ENCODE assay signal across 39 mouse cellular contexts in the genomic region with DNA sequence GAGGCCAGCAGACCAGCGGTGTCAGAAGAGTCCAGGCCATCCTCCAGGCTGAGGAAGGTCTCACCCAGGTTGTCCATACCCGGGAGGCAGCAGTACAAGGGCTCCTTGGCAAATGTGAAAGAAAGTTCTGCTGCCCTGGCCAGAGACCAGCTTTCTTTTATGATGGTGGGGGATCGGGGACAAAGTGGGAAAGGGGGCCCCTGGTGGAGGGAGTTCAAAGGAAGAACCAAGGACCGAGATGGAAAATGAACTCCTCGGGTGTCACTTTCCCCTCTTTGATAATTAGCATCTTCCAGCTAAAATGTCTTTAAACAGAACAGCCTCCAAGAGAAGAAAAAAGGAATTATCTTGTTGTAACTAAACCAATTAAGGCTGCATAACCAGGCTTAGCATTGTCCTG. TPM values are rescaled to one million over a fixed set of nuclear protein-coding genes. Genes with fewer than 3 reads are reported as not detected.
DNase-seq lines count a peak whose midpoint lies in the region; ATAC-seq and TF ChIP-seq lines count a peak whose summit lies in the region.
"Had no signal": no experiment of that assay in that cellular context is flagged by ENCODE, and none has a peak within 500 bp of the region (broad histone marks: within the 10 kb centered on the region; RNA-seq: fewer than 3 reads in every experiment).

Gene Msgn1, minus strand, starts transcription at position 101 of the 400 bp plus-strand sequence.

- H3K27ac ChIP-seq in forebrain, embryonic 14.5 days (ENCODE audit: low read depth, low read length): no peak within 1 kb of the TSS
- H3K27ac ChIP-seq in forebrain, postnatal 0 days (ENCODE audit: low read depth, low read length): no peak within 1 kb of the TSS
- H3K27ac ChIP-seq in kidney, embryonic 16.5 days (ENCODE audit: low read length): no peak within 1 kb of the TSS
- H3K27ac ChIP-seq in kidney, adult 2 months (ENCODE audit: insufficient read depth, low read depth, low read length): no peak within 1 kb of the TSS
- peak within 1 kb of the TSS; percentile 24; the same call in 1 of the 2 replicates for H3K27ac ChIP-seq in spleen, adult 2 months (ENCODE audit: insufficient read depth, low read length)
- no peak within 1 kb of the TSS for H3K27ac ChIP-seq in limb, embryonic 13.5 days
- H3K27ac ChIP-seq in hindbrain, embryonic 12.5 days: no peak within 1 kb of the TSS
- H3K27ac ChIP-seq: heart, embryonic 13.5 days; hindbrain, embryonic 13.5 days; layer of hippocampus, adult 2 months; left cerebral cortex, adult 2 months; limb, embryonic 15.5 days; liver, embryonic 13.5 days; macrophage; stomach, postnatal 0 days had no signal

- TF ChIP-seq POLR2A in kidney, adult 2 months (IDR thresholded peaks at IDR 0.05; ENCODE audit: low read depth, low read length): no peak
- no peak for TF ChIP-seq POLR2A in spleen, adult 2 months (IDR thresholded peaks at IDR 0.05; ENCODE audit: low read depth, low read length)

- no peaks in the 10 kb centered on the region for H3K36me3 ChIP-seq in forebrain, embryonic 14.5 days (ENCODE audit: control insufficient read depth, insufficient read depth, low read length)
- no peaks in the 10 kb centered on the region for H3K36me3 ChIP-seq in forebrain, postnatal 0 days (ENCODE audit: insufficient read depth)
- H3K36me3 ChIP-seq in kidney, embryonic 16.5 days (ENCODE audit: insufficient read depth, low read length): no peaks in the 10 kb centered on the region
- H3K36me3 ChIP-seq in kidney, adult 2 months (ENCODE audit: control insufficient read depth, insufficient read depth, low read length): no peaks in the 10 kb centered on the region
- no peaks in the 10 kb centered on the region for H3K36me3 ChIP-seq in spleen, adult 2 months (ENCODE audit: control insufficient read depth, insufficient read depth, low read length)
- no peaks in the 10 kb centered on the region for H3K36me3 ChIP-seq in limb, embryonic 13.5 days
- no peaks in the 10 kb centered on the region for H3K36me3 ChIP-seq in hindbrain, embryonic 12.5 days
- H3K36me3 ChIP-seq: heart, embryonic 13.5 days; hindbrain, embryonic 13.5 days; limb, embryonic 15.5 days; liver, embryonic 13.5 days had no signal

- no peak within 1 kb of the TSS for H3K9ac ChIP-seq in forebrain, embryonic 14.5 days (ENCODE audit: low read length)
- no peak within 1 kb of the TSS for H3K9ac ChIP-seq in forebrain, postnatal 0 days
- no peak within 1 kb of the TSS for H3K9ac ChIP-seq in kidney, embryonic 16.5 days (replicated peaks; ENCODE audit: low read length)
- peak within 1 kb of the TSS; percentile 25; the same call in 1 of the 2 replicates for H3K9ac ChIP-seq in limb, embryonic 13.5 days
- H3K9ac ChIP-seq in hindbrain, embryonic 12.5 days: no peak within 1 kb of the TSS
- H3K9ac ChIP-seq: heart, embryonic 13.5 days; hindbrain, embryonic 13.5 days; limb, embryonic 15.5 days; liver, embryonic 13.5 days had no signal

- ATAC-seq in forebrain, embryonic 14.5 days: 0 out of 2 replicates have a peak, but pooled peaks have one; percentile 15
- no peak for ATAC-seq in forebrain, postnatal 0 days
- ATAC-seq in kidney, embryonic 16.5 days (ENCODE audit: low FRiP score, low TSS enrichment): no peak
- ATAC-seq in limb, embryonic 13.5 days (ENCODE audit: low FRiP score, low read depth): no peak
- no peak for ATAC-seq in hindbrain, embryonic 12.5 days (ENCODE audit: low FRiP score)
- ATAC-seq: intestine, embryonic 16.5 days; lung, postnatal 0 days had no signal

- no peak for TF ChIP-seq CTCF in forebrain, postnatal 0 days (IDR thresholded peaks at IDR 0.05; ENCODE audit: low read depth)
- no peak for TF ChIP-seq CTCF in kidney, adult 2 months (conservative IDR thresholded peaks at IDR 0.05; ENCODE audit: insufficient read depth, insufficient read length, low read depth, low read length)
- TF ChIP-seq CTCF in spleen, adult 2 months (IDR thresholded peaks at IDR 0.05; ENCODE audit: extremely low read depth, insufficient read depth, insufficient read length, insufficient replicate concordance): no peak

- H3K27me3 ChIP-seq in forebrain, embryonic 14.5 days (replicated peaks; ENCODE audit: control insufficient read depth, insufficient read depth, low read length): no peaks in the 10 kb centered on the region
- no peaks in the 10 kb centered on the region for H3K27me3 ChIP-seq in forebrain, postnatal 0 days (ENCODE audit: insufficient read depth, low read length)
- H3K27me3 ChIP-seq in kidney, embryonic 16.5 days (ENCODE audit: insufficient read depth, low read length): peaks cover 4% of the 10 kb centered on the region
- H3K27me3 ChIP-seq in kidney, adult 2 months (replicated peaks; ENCODE audit: control insufficient read depth, insufficient read depth, low read length): no peaks in the 10 kb centered on the region
- no peaks in the 10 kb centered on the region for H3K27me3 ChIP-seq in spleen, adult 2 months (ENCODE audit: control insufficient read depth, insufficient read depth, low read length)
- H3K27me3 ChIP-seq in limb, embryonic 13.5 days: peaks cover 12% of the 10 kb centered on the region
- H3K27me3 ChIP-seq in hindbrain, embryonic 12.5 days: no peaks in the 10 kb centered on the region
- H3K27me3 ChIP-seq: heart, embryonic 13.5 days; hindbrain, embryonic 13.5 days; liver, embryonic 13.5 days had no signal

- no peaks in the 10 kb centered on the region for H3K9me3 ChIP-seq in forebrain, embryonic 14.5 days (replicated peaks; ENCODE audit: control insufficient read depth, low read length)
- no peaks in the 10 kb centered on the region for H3K9me3 ChIP-seq in forebrain, postnatal 0 days (ENCODE audit: low read length)
- no peaks in the 10 kb centered on the region for H3K9me3 ChIP-seq in kidney, embryonic 16.5 days (ENCODE audit: low read length)
- no peaks in the 10 kb centered on the region for H3K9me3 ChIP-seq in limb, embryonic 13.5 days
- H3K9me3 ChIP-seq in hindbrain, embryonic 12.5 days (replicated peaks): no peaks in the 10 kb centered on the region
- H3K9me3 ChIP-seq: heart, embryonic 13.5 days; hindbrain, embryonic 13.5 days; limb, embryonic 15.5 days; liver, embryonic 13.5 days had no signal

- H3K4me1 ChIP-seq in forebrain, embryonic 14.5 days (ENCODE audit: control insufficient read depth, insufficient read depth, low read length): peaks cover 4% of the 10 kb centered on the region; the same call in 1 of the 2 replicates
- no peaks in the 10 kb centered on the region for H3K4me1 ChIP-seq in forebrain, postnatal 0 days (ENCODE audit: insufficient read depth)
- H3K4me1 ChIP-seq in kidney, embryonic 16.5 days (ENCODE audit: insufficient read depth, low read length): peaks cover 5% of the 10 kb centered on the region; the same call in 1 of the 2 replicates
- H3K4me1 ChIP-seq in kidney, adult 2 months (ENCODE audit: control insufficient read depth, insufficient read depth, low read length): no peaks in the 10 kb centered on the region
- peaks cover 3% of the 10 kb centered on the region; the same call in 1 of the 2 replicates for H3K4me1 ChIP-seq in spleen, adult 2 months (ENCODE audit: control insufficient read depth, insufficient read depth, insufficient read length)
- peaks cover 8% of the 10 kb centered on the region; the same call in 1 of the 2 replicates for H3K4me1 ChIP-seq in limb, embryonic 13.5 days
- no peaks in the 10 kb centered on the region for H3K4me1 ChIP-seq in hindbrain, embryonic 12.5 days
- H3K4me1 ChIP-seq: hindbrain, embryonic 13.5 days; liver, embryonic 13.5 days had no signal

- no peak within 1 kb of the TSS for H3K4me2 ChIP-seq in forebrain, embryonic 14.5 days (ENCODE audit: low read length)
- no peak within 1 kb of the TSS for H3K4me2 ChIP-seq in forebrain, postnatal 0 days (ENCODE audit: low read depth)
- peak within 1 kb of the TSS; percentile 31 for H3K4me2 ChIP-seq in kidney, embryonic 16.5 days (replicated peaks; ENCODE audit: low read depth, low read length)
- H3K4me2 ChIP-seq in limb, embryonic 13.5 days (replicated peaks): peak within 1 kb of the TSS; percentile 23; the same call in 1 of the 2 replicates
- no peak within 1 kb of the TSS for H3K4me2 ChIP-seq in hindbrain, embryonic 12.5 days (replicated peaks)
- H3K4me2 ChIP-seq: heart, embryonic 13.5 days; hindbrain, embryonic 13.5 days; limb, embryonic 15.5 days; liver, embryonic 13.5 days had no signal

- 22% methylated on average over 5 of the region's 5 CpGs for WGBS in forebrain, embryonic 14.5 days
- WGBS in forebrain, postnatal 0 days: 22% methylated on average over 5 of the region's 5 CpGs
- 10% methylated on average over 5 of the region's 5 CpGs for WGBS in kidney, embryonic 16.5 days
- 31% methylated on average over 5 of the region's 5 CpGs for WGBS in kidney, adult 2 months
- 80% methylated on average over 5 of the region's 5 CpGs for WGBS in spleen, adult 2 months
- 10% methylated on average over 5 of the region's 5 CpGs for WGBS in limb, embryonic 13.5 days
- 68% methylated on average over 5 of the region's 5 CpGs for WGBS in hindbrain, embryonic 12.5 days

- no peak within 1 kb of the TSS for H3K4me3 ChIP-seq in forebrain, embryonic 14.5 days (ENCODE audit: low read depth, low read length)
- H3K4me3 ChIP-seq in forebrain, postnatal 0 days (ENCODE audit: low read depth, low read length): no peak within 1 kb of the TSS
- no peak within 1 kb of the TSS for H3K4me3 ChIP-seq in kidney, embryonic 16.5 days (ENCODE audit: low read length)
- H3K4me3 ChIP-seq in kidney, adult 2 months (ENCODE audit: insufficient read depth, low read depth, low read length): no peak within 1 kb of the TSS
- H3K4me3 ChIP-seq in spleen, adult 2 months (ENCODE audit: extremely low read depth, insufficient read depth, insufficient read length): no peak within 1 kb of the TSS
- H3K4me3 ChIP-seq in limb, embryonic 13.5 days: no peak within 1 kb of the TSS
- no peak within 1 kb of the TSS for H3K4me3 ChIP-seq in hindbrain, embryonic 12.5 days
- H3K4me3 ChIP-seq: erythroblast, embryonic 14.5 days; heart, embryonic 13.5 days; hindbrain, embryonic 13.5 days; layer of hippocampus, adult 2 months; left cerebral cortex, adult 2 months; limb, embryonic 15.5 days; liver, embryonic 13.5 days had no signal

- no peak for DNase-seq in forebrain, embryonic 14.5 days (ENCODE audit: low spot score)
- DNase-seq in forebrain, postnatal 0 days: no peak
- no peak for DNase-seq in kidney, adult 2 months
- no peak for DNase-seq in spleen, adult 2 months (ENCODE audit: low read depth in 1 of 2, low spot score in 2 of 2)
- DNase-seq in spleen, adult 18-20 months: no peak
- DNase-seq: adrenal gland, adult 2 months; cerebellum, adult 2 months; cerebellum, postnatal 14 days; gastrocnemius, postnatal 25 days; heart, adult 18-20 months; kidney, postnatal 36 days; liver, embryonic 13.5 days; lung, adult 18-20 months; right cerebral cortex, postnatal 25 days; thymus, postnatal 4 days had no signal

RNA-seq across cellular contexts. Expression of gene Msgn1, which starts in this region (rescaled TPM):
- polyA plus RNA-seq in forebrain, embryonic 14.5 days (2014; fragmentation: Nextera tagmentation; extraction: Ambion mirVana): not detected in 2 replicates
- not detected in 2 replicates for total RNA-seq in forebrain, postnatal 0 days (2014; rRNA removed)
- polyA plus RNA-seq in forebrain, postnatal 0 days (2015; fragmentation: Nextera tagmentation; extraction: Ambion mirVana): not detected in 2 replicates
- not detected in 2 replicates for polyA plus RNA-seq in kidney, embryonic 16.5 days (2015; fragmentation: Nextera tagmentation; extraction: Ambion mirVana)
- not detected in 2 replicates for polyA plus RNA-seq in kidney, adult 2 months (2012; rRNA removed)
- polyA plus RNA-seq in spleen, adult 2 months (2012; rRNA removed): 0.23 and 0.26 TPM in 2 replicates
- polyA plus RNA-seq in limb, embryonic 13.5 days (2015; fragmentation: Nextera tagmentation; extraction: Ambion mirVana): not detected in 2 replicates
- not detected in 2 replicates for polyA plus RNA-seq in hindbrain, embryonic 12.5 days (2016; fragmentation: Nextera tagmentation; extraction: Ambion mirVana)
- total RNA-seq: adrenal gland, adult 2 months; adrenal gland, postnatal 4 days; gastrocnemius, postnatal 25 days; heart, adult 18-20 months; heart, postnatal 25 days; layer of hippocampus, adult 2 months; layer of hippocampus, postnatal 14 days; left cerebral cortex, adult 2 months; left cerebral cortex, postnatal 25 days; megakaryocyte-erythroid progenitor cell, adult 5-6 weeks had no signal
- polyA plus RNA-seq: activated CD4-positive, CD25-positive, alpha-beta regulatory T cell, adult 4 months; adrenal gland, adult 2 months; cerebellum, adult 2 months; cortical plate, adult 2 months; embryonic facial prominence, embryonic 14.5 days; erythroblast, embryonic 14.5 days; heart, embryonic 13.5 days; hindbrain, embryonic 13.5 days; intestine, embryonic 16.5 days; kidney, embryonic 14.5 days; limb, embryonic 15.5 days; liver, embryonic 13.5 days; lung, postnatal 0 days; macrophage; neural tube, embryonic 14.5 days; stomach, postnatal 0 days; thymus, postnatal 0 days had no signal

Comparison
In these comparisons a context has a peak if more than half of its experiments do, and no peak if none do; other contexts are left out.
1. Peak in ATAC-seq in forebrain, embryonic 14.5 days; RNA of the gene not detected or under 1 TPM.
2. H3K4me2 ChIP-seq: peak in kidney, embryonic 16.5 days (single experiment) and limb, embryonic 13.5 days (single experiment); none in forebrain, embryonic 14.5 days (single experiment), forebrain, postnatal 0 days (single experiment) and hindbrain, embryonic 12.5 days (single experiment).